Mouse (Mus musculus) forebrain, embryonic 10.5 days (tissue): Measurements from ENCODE around the gene Ssrp1. TPM values are rescaled to one million over a fixed set of nuclear protein-coding genes. Genes with fewer than 3 reads are reported as not detected.
A peak's percentile ranks its signal among the peaks of the same experiment; 100 is the strongest.

Experiments used
- DNase-seq: peaks from one replicate; pipeline ENCODE4 v3.0.0-alpha.2; 2017; ENCODE audit warnings: low spot score; ENCODE audit errors: extremely low spot score
- H3K27ac ChIP-seq: fragments of 300-500 bp; sonication (generic); 2 replicates; pipeline ENCODE4 v1.5.1; 2016; ENCODE audit warnings: mild to moderate bottlenecking
- H3K27me3 ChIP-seq: fragments of 300-500 bp; sonication (generic); 2 replicates; pipeline ENCODE4 v1.6.1; 2016; ENCODE audit warnings: mild to moderate bottlenecking; ENCODE audit not compliant: poor library complexity, severe bottlenecking
- H3K36me3 ChIP-seq: fragments of 300-500 bp; sonication (generic); replicated peaks from 2 replicates; pipeline ENCODE4 v1.6.1; 2016; ENCODE audit warnings: mild to moderate bottlenecking, moderate library complexity
- H3K4me1 ChIP-seq: fragments of 300-500 bp; sonication (generic); 2 replicates; pipeline ENCODE4 v1.6.1; 2016
- H3K4me3 ChIP-seq: fragments of 300-500 bp; sonication (generic); 2 replicates; pipeline ENCODE4 v1.5.1; 2016; ENCODE audit warnings: mild to moderate bottlenecking, moderate library complexity
- H3K9me3 ChIP-seq: fragments of 300-500 bp; sonication (generic); 2 replicates; pipeline ENCODE4 v1.6.1; 2016; ENCODE audit warnings: mild to moderate bottlenecking, moderate library complexity
- WGBS: fragments of 180-500 bp; shearing (Covaris S2); methylation state at CpG from one replicate; pipeline ENCODE4 v1.1.7; 2016; 5-methylcytosine and 5-hydroxymethylcytosine counted together
- polyA plus RNA-seq: library from polyadenylated mRNA; unstranded; fragments of >200 nt; fragmentation: Nextera tagmentation; extraction: Ambion mirVana; gene quantifications from 2 replicates; pipeline ENCODE4 v1.2.1, GENCODE M21; 2016

The Ssrp1 gene
- polyA plus RNA-seq, 1 experiment from 2014 or later = 433 TPM

- Histone ChIP-seq H3K4me3 (peak overlapping the region; percentile 89), H3K27ac (peak overlapping the region; percentile 94), H3K4me1 (peaks cover 51% of the 10 kb centered on the region), H3K9me3 (no peaks in the 10 kb centered on the region), H3K27me3 (no peaks in the 10 kb centered on the region), H3K36me3 (peaks cover 61% of the 10 kb centered on the region)
- no peak for DNase-seq
- WGBS = 59% methylated on average over 10 of the region's 10 CpGs
These were observed 10.0 kb downstream of the Ssrp1 start for GRCm38 (mm10) chr2:85047081-85047480.

GRCm38 (mm10) chr2:85047596-85048167 is 10.6 kb downstream of the Ssrp1 start, which contains the start of gene Tnks1bp1:
Gene Tnks1bp1 (plus strand): TSS chr2:85048022.
- H3K27me3 ChIP-seq = no peaks in the 10 kb centered on the region
- under 1% methylated on average over 42 of the region's 42 CpGs for WGBS
- peak within 1 kb of the TSS; percentile 89 for H3K4me3 ChIP-seq
- peak within 1 kb of the TSS; percentile 94 for H3K27ac ChIP-seq
- no peaks in the 10 kb centered on the region for H3K9me3 ChIP-seq
- H3K36me3 ChIP-seq = peaks cover 61% of the 10 kb centered on the region
- peaks cover 51% of the 10 kb centered on the region for H3K4me1 ChIP-seq
- peak; percentile 95 for DNase-seq

DNA sequence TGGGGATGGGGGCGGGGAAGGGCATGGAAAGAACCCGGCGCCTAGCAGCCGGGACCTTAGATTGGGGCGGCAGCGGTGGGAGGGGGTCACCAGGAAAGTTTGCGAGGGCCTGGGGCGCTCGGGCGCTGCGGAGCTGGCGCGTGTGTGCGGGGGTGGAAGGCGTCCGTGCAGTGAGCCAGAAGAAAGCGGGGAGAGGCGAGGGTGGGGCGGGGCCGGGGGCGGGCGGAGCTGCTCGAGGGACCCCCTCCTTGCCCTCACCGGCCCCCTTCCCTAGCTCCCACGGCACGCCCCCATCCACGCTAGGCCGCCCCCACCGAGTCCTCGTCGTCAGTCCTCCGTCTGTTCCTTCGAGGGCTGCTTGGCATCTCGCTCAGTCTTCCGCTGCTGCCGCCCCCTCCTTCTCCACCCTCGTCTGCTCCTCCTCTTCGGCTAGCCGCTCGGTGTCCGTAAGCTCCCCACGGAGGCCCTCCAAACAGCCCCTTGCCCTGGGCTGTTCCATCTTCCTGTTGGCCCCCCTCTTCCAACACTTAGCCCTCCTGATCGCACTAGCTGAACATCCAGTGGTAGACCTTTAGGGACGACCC is 11.2 kb downstream of the Ssrp1 start:
- Histone ChIP-seq H3K4me1 (peaks cover 51% of the 10 kb centered on the region), H3K36me3 (peaks cover 61% of the 10 kb centered on the region), H3K27ac (peak overlapping the region; percentile 94), H3K9me3 (no peaks in the 10 kb centered on the region), H3K4me3 (peak overlapping the region; percentile 89), H3K27me3 (no peaks in the 10 kb centered on the region)
- peak; percentile 71 for DNase-seq
- 0% methylated on average over 41 of the region's 44 CpGs for WGBS

DNA sequence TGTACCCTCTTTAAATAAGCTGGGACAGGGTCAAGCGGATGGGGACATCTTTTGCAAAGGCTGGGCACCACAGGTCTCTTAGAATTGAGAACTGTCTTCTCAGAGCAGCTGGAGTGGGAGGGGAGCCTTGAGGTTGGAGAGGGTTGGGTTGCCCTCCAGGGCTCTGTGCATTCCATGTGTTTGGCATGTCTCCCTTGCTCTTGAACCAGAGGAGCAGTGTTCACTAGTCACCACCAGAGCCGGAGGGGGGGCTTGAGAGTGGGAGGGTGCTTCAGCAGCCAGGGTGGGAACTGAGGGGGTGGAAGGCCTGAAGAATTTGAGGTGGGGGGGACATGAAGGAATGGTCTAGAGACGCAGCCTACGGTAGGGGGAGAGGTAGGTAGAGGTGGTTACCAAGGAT is 12.2 kb downstream of the Ssrp1 start:
- H3K36me3 ChIP-seq = peaks cover 61% of the 10 kb centered on the region
- no peak for DNase-seq

DNA sequence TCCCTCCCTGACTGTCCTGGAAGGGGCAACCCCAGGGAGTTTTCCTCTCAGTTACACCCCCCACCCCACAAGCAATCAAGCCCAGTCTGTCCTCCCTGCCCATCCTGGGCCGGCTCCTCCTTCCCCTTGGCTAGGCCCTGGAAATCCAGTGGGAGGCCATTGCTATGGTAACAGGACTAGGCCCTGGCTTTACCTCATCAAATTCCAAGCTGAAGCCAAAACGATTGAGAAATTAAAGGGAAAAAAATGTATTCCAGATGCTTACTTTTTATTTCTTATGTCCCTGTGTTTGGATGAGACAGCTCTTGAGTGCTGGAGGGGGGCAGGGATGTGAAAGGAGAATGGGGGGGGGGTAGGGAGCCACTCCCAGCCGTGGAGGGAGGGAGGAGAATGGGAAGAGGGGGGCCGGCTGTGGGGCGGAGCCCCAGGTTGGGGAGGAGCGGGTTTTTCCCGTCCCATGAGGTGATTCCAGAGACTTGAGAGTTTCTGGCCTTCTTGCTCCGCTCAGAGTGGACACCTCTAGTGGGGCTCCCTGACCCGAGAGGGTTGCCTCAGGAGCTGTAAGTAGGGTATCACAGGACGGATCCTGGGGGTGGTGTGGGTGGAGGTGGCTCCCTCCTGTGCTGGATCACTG is 13.1 kb downstream of the Ssrp1 start:
- Histone ChIP-seq H3K4me3 (peak overlapping the region; percentile 47), H3K36me3 (peaks cover 61% of the 10 kb centered on the region), H3K9me3 (no peaks in the 10 kb centered on the region), H3K4me1 (peaks cover 51% of the 10 kb centered on the region), H3K27ac (peak overlapping the region; percentile 82), H3K27me3 (no peaks in the 10 kb centered on the region)
- WGBS = 4% methylated on average over 10 of the region's 10 CpGs
- peak; percentile 60 for DNase-seq

More for the DNA sequence above, 12.2 kb downstream of the Ssrp1 start:
- H3K9me3 ChIP-seq = no peaks in the 10 kb centered on the region
- H3K27ac ChIP-seq = peak overlapping the region; percentile 82
- 68% methylated on average over 4 of the region's 4 CpGs for WGBS
- peaks cover 51% of the 10 kb centered on the region for H3K4me1 ChIP-seq
- peak overlapping the region; percentile 89 for H3K4me3 ChIP-seq
- no peaks in the 10 kb centered on the region for H3K27me3 ChIP-seq

DNA sequence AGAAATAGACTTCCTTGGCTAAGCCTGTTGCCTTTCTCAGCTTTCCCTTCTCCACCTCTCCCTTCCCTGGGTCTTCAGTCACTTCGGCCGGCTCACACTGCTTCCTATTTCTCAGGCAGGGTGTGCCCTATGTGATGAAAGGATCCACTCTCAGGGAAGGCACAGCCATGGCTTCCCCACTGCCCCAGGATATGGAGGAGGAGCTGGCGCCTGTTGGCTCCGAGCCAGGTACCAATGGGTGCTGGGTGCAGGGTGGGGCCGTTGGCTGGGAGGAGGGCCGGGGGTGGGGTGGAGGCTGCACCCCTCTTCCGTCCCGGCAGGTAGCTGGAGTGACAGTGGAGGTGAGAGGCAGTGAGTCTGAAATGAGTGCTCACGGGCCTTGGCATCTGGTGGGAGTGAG is 13.7 kb downstream of the Ssrp1 start:
- no peak for DNase-seq
- Histone ChIP-seq H3K9me3 (no peaks in the 10 kb centered on the region), H3K27ac (peak overlapping the region; percentile 82), H3K27me3 (no peaks in the 10 kb centered on the region), H3K4me3 (peak overlapping the region; percentile 47), H3K36me3 (peaks cover 61% of the 10 kb centered on the region), H3K4me1 (peaks cover 51% of the 10 kb centered on the region)
- 61% methylated on average over 9 of the region's 9 CpGs for WGBS

DNA sequence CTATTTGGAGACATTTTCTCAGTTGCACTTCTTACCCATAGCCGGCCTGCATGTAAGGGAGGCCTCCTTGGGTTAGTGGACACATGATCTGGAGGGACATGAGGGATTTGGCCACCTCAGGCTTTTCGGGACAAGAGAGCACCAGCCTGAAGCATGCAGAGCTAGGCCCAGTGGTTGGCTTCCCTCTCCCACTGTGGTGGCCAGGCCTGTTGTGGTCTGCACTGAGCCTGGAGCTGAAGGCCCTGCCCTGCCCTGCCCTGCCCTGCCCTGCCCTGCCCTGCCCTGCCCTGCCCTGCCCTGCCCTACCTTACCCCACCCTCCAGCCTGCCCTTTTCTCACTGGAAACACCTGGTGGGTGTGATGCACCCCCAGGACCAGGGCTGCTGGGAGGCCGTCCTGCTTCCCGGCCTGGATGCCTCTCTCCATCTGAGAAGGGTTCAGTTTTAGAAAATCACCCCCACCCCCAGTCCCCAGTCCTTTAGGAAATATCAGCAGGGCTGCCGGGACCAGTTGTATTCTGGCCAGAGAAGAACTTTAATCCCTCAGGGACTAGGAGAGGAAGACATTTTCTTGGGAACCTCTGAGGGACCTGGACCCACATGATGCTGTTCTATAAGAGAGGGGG is 16.3 kb downstream of the Ssrp1 start:
- H3K9me3 ChIP-seq = no peaks in the 10 kb centered on the region
- WGBS = 92% methylated on average over 5 of the region's 5 CpGs
- no peak overlapping the region for H3K4me3 ChIP-seq
- peaks cover 31% of the 10 kb centered on the region for H3K4me1 ChIP-seq
- H3K27ac ChIP-seq = no peak overlapping the region
- peaks cover 70% of the 10 kb centered on the region for H3K36me3 ChIP-seq
- no peaks in the 10 kb centered on the region for H3K27me3 ChIP-seq
- DNase-seq = no peak

DNA sequence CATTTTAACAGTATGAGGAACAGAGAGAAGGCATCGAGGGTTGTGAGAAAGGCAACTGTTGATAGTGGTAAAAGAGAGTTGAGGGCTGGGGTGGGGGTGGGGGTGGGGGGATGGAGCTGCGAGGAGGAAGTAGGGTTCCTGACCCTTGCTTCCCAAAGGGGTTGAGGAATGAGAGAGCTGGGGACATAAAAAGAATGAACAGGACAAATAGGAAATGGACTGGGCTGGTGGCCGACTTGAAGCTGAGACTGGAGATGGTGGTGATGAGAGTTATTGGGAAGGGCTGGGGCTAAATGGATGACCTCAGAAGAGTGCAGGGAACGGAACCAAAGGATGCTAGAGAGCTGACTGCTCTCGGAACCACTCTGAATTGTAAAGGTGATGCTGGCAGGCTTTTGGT is 19.7 kb downstream of the Ssrp1 start:
- Histone ChIP-seq H3K27me3 (no peaks in the 10 kb centered on the region), H3K36me3 (peaks cover 99% of the 10 kb centered on the region), H3K4me1 (peaks cover 17% of the 10 kb centered on the region), H3K4me3 (no peak overlapping the region), H3K9me3 (no peaks in the 10 kb centered on the region), H3K27ac (no peak overlapping the region)
- no peak for DNase-seq
- WGBS = 82% methylated on average over 5 of the region's 5 CpGs

- no peak for DNase-seq
- Histone ChIP-seq H3K36me3 (peaks cover 99% of the 10 kb centered on the region), H3K4me1 (peaks cover 17% of the 10 kb centered on the region), H3K27me3 (no peaks in the 10 kb centered on the region), H3K4me3 (no peak overlapping the region), H3K27ac (no peak overlapping the region), H3K9me3 (no peaks in the 10 kb centered on the region)
- WGBS = 95% methylated on average over 6 of the region's 6 CpGs
These were observed 22.6 kb downstream of the Ssrp1 start for GRCm38 (mm10) chr2:85059677-85060076.

DNA sequence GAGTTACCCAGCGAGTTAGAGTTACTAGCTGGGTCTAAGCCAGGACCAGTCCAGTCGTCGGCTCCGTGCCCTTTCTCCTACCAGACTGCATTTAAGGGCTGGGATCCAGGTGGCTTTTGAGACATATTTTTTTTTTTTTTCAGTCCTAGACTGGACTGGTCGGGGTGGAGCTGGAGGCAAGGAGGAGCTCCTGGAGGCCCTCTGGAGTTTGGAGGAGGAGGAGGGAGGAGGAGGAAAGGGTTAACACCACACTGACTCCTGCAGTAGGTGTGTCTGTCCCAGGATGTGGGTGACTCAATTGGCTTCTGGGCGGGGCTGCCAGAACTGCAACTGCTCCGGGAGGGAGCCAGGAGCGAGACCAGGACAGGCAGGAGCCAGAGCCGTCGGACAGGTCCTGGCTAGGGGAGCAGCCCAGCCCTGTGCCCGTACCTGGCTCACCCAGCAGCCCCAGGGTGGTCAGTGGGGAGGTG is 23.6 kb downstream of the Ssrp1 start:
- no peaks in the 10 kb centered on the region for H3K9me3 ChIP-seq
- 0 out of 2 replicates have a peak overlapping the region, but pooled peaks have one; percentile 56 for H3K27ac ChIP-seq
- H3K4me1 ChIP-seq = peaks cover 17% of the 10 kb centered on the region
- no peak for DNase-seq
- H3K4me3 ChIP-seq = peak overlapping the region; percentile 36
- no peaks in the 10 kb centered on the region for H3K27me3 ChIP-seq
- peaks cover 99% of the 10 kb centered on the region for H3K36me3 ChIP-seq
- WGBS = 16% methylated on average over 11 of the region's 11 CpGs

GRCm38 (mm10) chr2:85061107-85061541 is 24.1 kb downstream of the Ssrp1 start:
- Histone ChIP-seq H3K27ac (0 out of 2 replicates have a peak overlapping the region, but pooled peaks have one; percentile 56), H3K4me1 (peaks cover 17% of the 10 kb centered on the region), H3K36me3 (peaks cover 99% of the 10 kb centered on the region), H3K9me3 (no peaks in the 10 kb centered on the region), H3K27me3 (no peaks in the 10 kb centered on the region), H3K4me3 (peak overlapping the region; percentile 36)
- WGBS = 38% methylated on average over 10 of the region's 10 CpGs
- no peak for DNase-seq

DNA sequence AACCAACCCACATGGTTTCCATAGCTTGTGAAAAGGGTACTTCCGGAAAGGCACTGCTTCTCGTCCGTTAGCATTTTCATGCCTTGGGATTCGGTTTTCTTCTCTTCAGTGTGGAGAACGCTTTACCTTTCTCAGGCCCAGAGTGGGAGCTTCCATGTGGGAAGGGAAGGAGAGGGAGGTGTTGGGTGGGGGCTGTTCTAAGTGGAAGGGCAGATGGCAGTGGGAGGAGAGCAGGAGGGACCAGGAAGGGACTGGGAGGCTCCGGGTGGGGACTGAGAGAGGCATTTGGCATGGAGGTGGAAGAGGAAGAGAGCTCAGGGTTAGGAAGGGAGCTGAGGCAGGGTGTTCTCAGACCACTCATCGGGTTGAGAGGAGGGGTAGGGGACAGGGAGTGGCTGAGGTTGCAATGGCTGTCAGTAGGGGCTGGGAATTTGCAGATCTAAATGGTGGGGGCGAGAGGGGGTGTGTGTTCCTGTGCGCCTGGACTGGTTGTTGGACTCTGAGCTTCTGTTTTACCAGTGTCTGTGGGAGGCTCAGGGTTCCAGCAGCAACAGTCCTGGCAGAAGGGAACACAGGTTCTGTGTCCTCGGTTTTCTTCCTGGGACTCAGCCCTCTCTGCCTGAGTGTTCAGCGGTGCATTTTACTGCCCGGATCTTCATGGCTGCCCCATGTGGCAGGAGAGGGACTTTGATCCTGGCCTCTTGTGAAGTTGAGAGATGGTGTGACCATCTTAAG is 28.3 kb downstream of the Ssrp1 start:
- Histone ChIP-seq H3K27ac (no peak overlapping the region), H3K27me3 (no peaks in the 10 kb centered on the region), H3K36me3 (peaks cover 65% of the 10 kb centered on the region), H3K9me3 (no peaks in the 10 kb centered on the region), H3K4me1 (peaks cover 11% of the 10 kb centered on the region), H3K4me3 (no peak overlapping the region)
- WGBS = 91% methylated on average over 12 of the region's 12 CpGs
- no peak for DNase-seq
